Mouse (Mus musculus): ENCODE data around the gene Dlec1. TPM values are rescaled to one million over a fixed set of nuclear protein-coding genes. Genes with fewer than 3 reads are reported as not detected.
A peak's percentile ranks its signal among the peaks of the same experiment; 100 is the strongest.

The Dlec1 gene
- 0.93 and 1.1 TPM in 2 replicates for total RNA-seq (2014; rRNA removed)
- 0.95 and 1.4 TPM in 2 replicates for polyA plus RNA-seq (2015; fragmentation: Nextera tagmentation; extraction: Ambion mirVana)

GRCm38 (mm10) chr9:119101992-119102782 lies at the start of gene Dlec1:
TSS of gene Dlec1 (plus strand) at chr9:119102478.
- no peaks in the 10 kb centered on the region for H3K4me1 ChIP-seq (ENCODE audit: insufficient read depth, low read length)
- H3K27me3 ChIP-seq (ENCODE audit: insufficient read depth, low read length): no peaks in the 10 kb centered on the region
- no peaks in the 10 kb centered on the region for H3K36me3 ChIP-seq (ENCODE audit: insufficient read depth, low read length)
- peak within 1 kb of the TSS; percentile 51 for H3K9ac ChIP-seq (replicated peaks; ENCODE audit: low read length)
- peak within 1 kb of the TSS; percentile 73 for H3K4me2 ChIP-seq (ENCODE audit: low read depth, low read length)
- H3K27ac ChIP-seq: no peak within 1 kb of the TSS
- peak; percentile 89 for DNase-seq (ENCODE audit: low spot score)
- H3K4me3 ChIP-seq (ENCODE audit: low read length): peak within 1 kb of the TSS; percentile 59
- ATAC-seq: peak; percentile 91
- TF ChIP-seq CTCF (IDR thresholded peaks at IDR 0.05; ENCODE audit: low read depth): peak; percentile 36
- 2% methylated on average over 44 of the region's 44 CpGs for WGBS
- no peaks in the 10 kb centered on the region for H3K9me3 ChIP-seq (ENCODE audit: low read length)

- Histone ChIP-seq H3K4me3 (ENCODE audit: low read length) (no peak overlapping the region), H3K4me2 (ENCODE audit: low read depth, low read length) (no peak overlapping the region), H3K9me3 (ENCODE audit: low read length) (no peaks in the 10 kb centered on the region), H3K36me3 (ENCODE audit: insufficient read depth, low read length) (no peaks in the 10 kb centered on the region), H3K27ac (no peak overlapping the region), H3K9ac (replicated peaks; ENCODE audit: low read length) (no peak overlapping the region), H3K4me1 (ENCODE audit: insufficient read depth, low read length) (no peaks in the 10 kb centered on the region), H3K27me3 (ENCODE audit: insufficient read depth, low read length) (peaks cover 5% of the 10 kb centered on the region; the same call in 1 of the 2 replicates)
- ATAC-seq (no peak), DNase-seq (ENCODE audit: low spot score) (no peak)
- WGBS: 84% methylated on average over 9 of the region's 9 CpGs
- TF ChIP-seq CTCF (IDR thresholded peaks at IDR 0.05; ENCODE audit: low read depth): no peak
Measured at GRCm38 (mm10) chr9:119053964-119054576, 48.2 kb upstream of the Dlec1 start.

GRCm38 (mm10) chr9:119055336-119055735 lies 46.9 kb upstream of the Dlec1 start:
- 77% methylated on average over 4 of the region's 4 CpGs for WGBS
- ATAC-seq (no peak), DNase-seq (ENCODE audit: low spot score) (no peak)
- H3K27me3 ChIP-seq (ENCODE audit: insufficient read depth, low read length): peaks cover 5% of the 10 kb centered on the region; the same call in 1 of the 2 replicates
- H3K4me2 ChIP-seq (ENCODE audit: low read depth, low read length): no peak overlapping the region
- H3K9me3 ChIP-seq (ENCODE audit: low read length): no peaks in the 10 kb centered on the region
- no peak for TF ChIP-seq CTCF (IDR thresholded peaks at IDR 0.05; ENCODE audit: low read depth)
- no peaks in the 10 kb centered on the region for H3K36me3 ChIP-seq (ENCODE audit: insufficient read depth, low read length)
- no peak overlapping the region for H3K9ac ChIP-seq (replicated peaks; ENCODE audit: low read length)
- H3K27ac ChIP-seq: no peak overlapping the region
- no peak overlapping the region for H3K4me3 ChIP-seq (ENCODE audit: low read length)
- no peaks in the 10 kb centered on the region for H3K4me1 ChIP-seq (ENCODE audit: insufficient read depth, low read length)

GRCm38 (mm10) chr9:119058245-119058644 lies 44.0 kb upstream of the Dlec1 start:
- Histone ChIP-seq H3K27me3 (ENCODE audit: insufficient read depth, low read length) (no peaks in the 10 kb centered on the region), H3K4me3 (ENCODE audit: low read length) (no peak overlapping the region), H3K4me1 (ENCODE audit: insufficient read depth, low read length) (no peaks in the 10 kb centered on the region), H3K9ac (replicated peaks; ENCODE audit: low read length) (no peak overlapping the region), H3K4me2 (ENCODE audit: low read depth, low read length) (no peak overlapping the region), H3K36me3 (ENCODE audit: insufficient read depth, low read length) (no peaks in the 10 kb centered on the region), H3K27ac (no peak overlapping the region), H3K9me3 (ENCODE audit: low read length) (no peaks in the 10 kb centered on the region)
- ATAC-seq (no peak), DNase-seq (ENCODE audit: low spot score) (no peak)
- WGBS: 87% methylated on average over 7 of the region's 7 CpGs
- no peak for TF ChIP-seq CTCF (IDR thresholded peaks at IDR 0.05; ENCODE audit: low read depth)

GRCm38 (mm10) chr9:119060701-119061100 lies 41.6 kb upstream of the Dlec1 start:
- Histone ChIP-seq H3K9me3 (ENCODE audit: low read length) (no peaks in the 10 kb centered on the region), H3K4me1 (ENCODE audit: insufficient read depth, low read length) (no peaks in the 10 kb centered on the region), H3K9ac (replicated peaks; ENCODE audit: low read length) (no peak overlapping the region), H3K27me3 (ENCODE audit: insufficient read depth, low read length) (no peaks in the 10 kb centered on the region), H3K36me3 (ENCODE audit: insufficient read depth, low read length) (no peaks in the 10 kb centered on the region), H3K27ac (no peak overlapping the region), H3K4me2 (ENCODE audit: low read depth, low read length) (no peak overlapping the region), H3K4me3 (ENCODE audit: low read length) (no peak overlapping the region)
- WGBS: 89% methylated on average over 10 of the region's 10 CpGs
- TF ChIP-seq CTCF (IDR thresholded peaks at IDR 0.05; ENCODE audit: low read depth): no peak
- DNase-seq (ENCODE audit: low spot score) (no peak), ATAC-seq (no peak)

- Histone ChIP-seq H3K4me1 (ENCODE audit: insufficient read depth, low read length) (no peaks in the 10 kb centered on the region), H3K27ac (no peak overlapping the region), H3K9ac (replicated peaks; ENCODE audit: low read length) (no peak overlapping the region), H3K4me3 (ENCODE audit: low read length) (no peak overlapping the region), H3K4me2 (ENCODE audit: low read depth, low read length) (no peak overlapping the region), H3K36me3 (ENCODE audit: insufficient read depth, low read length) (no peaks in the 10 kb centered on the region), H3K27me3 (ENCODE audit: insufficient read depth, low read length) (no peaks in the 10 kb centered on the region), H3K9me3 (ENCODE audit: low read length) (no peaks in the 10 kb centered on the region)
- DNase-seq (ENCODE audit: low spot score) (no peak), ATAC-seq (peak; percentile 43; the same call in 1 of the 2 replicates)
- TF ChIP-seq CTCF (IDR thresholded peaks at IDR 0.05; ENCODE audit: low read depth): no peak
- WGBS: 38% methylated on average over 19 of the region's 19 CpGs
Measured at GRCm38 (mm10) chr9:119063036-119063644, 39.1 kb upstream of the Dlec1 start.
